Mouse (Mus musculus): ENCODE data around the gene Tex14. TPM values are rescaled to one million over a fixed set of nuclear protein-coding genes. Genes with fewer than 3 reads are reported as not detected.
"Not testable (repeated sequence)": the region's sequence is repeated elsewhere in the genome, so short reads cannot be mapped to it uniquely, and the experiment has no call there.

Gene Tex14
- polyA plus RNA-seq, 1 experiment: 0.98 TPM

DNA sequence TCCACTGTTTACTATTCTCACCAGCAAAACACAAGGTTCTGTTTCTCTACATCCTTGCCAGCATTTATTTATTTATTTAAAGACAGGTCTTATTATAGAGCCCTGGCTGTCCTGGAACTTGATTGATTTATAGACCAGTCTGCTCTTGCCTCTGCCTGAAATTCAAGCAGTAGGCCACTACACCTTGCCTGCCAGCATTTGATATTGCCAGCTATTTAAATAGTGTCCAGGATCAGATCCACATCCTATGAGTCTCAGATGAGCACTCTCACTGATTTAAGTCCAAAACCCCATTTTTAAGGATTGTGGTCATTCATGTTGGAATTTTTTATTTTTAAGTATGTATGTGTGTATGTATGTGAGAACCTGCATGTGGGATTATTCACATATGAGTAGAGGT is 16.0 kb downstream of the Tex14 start:
- TF ChIP-seq CTCF (IDR thresholded peaks at IDR 0.05; ENCODE audit: borderline replicate concordance, insufficient read depth, low read depth, low read length) (no peak), POLR2A (IDR thresholded peaks at IDR 0.05; ENCODE audit: borderline replicate concordance, insufficient read depth, low read length) (no peak)
- H3K27me3 ChIP-seq (ENCODE audit: control insufficient read depth, insufficient read depth, low read length): no peaks in the 10 kb centered on the region
- H3K4me3 ChIP-seq (replicated peaks; ENCODE audit: insufficient read depth, low read depth, low read length): no peak overlapping the region
- DNase-seq: no peak
- H3K4me1 ChIP-seq (ENCODE audit: control insufficient read depth, insufficient read depth, low read length): no peaks in the 10 kb centered on the region
- H3K27ac ChIP-seq (ENCODE audit: insufficient read depth, low read length): no peak overlapping the region

DNA sequence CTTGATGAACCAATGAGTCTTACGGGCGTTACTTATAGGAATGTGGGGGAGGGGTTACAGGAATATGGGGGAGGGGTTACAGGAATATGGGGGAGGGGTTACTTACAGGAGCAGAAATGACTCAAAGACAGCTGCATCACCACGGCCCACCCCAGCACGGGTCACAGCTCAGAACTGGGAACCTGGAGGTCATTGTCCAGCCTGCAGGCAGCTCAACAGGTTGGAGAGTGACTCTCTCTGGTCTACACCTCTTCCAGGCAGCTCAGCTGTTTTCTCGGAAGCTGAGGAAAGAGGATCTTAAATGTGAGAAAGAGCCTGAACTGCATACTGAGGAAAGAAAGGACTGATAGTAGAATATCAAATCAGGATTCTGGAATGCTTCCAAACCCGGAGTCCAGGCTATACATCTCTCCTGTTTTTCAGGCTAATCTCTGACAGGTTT is 16.9 kb downstream of the Tex14 start:
- DNase-seq: peak; percentile 43 to 52
- Histone ChIP-seq H3K27ac (ENCODE audit: insufficient read depth, low read length) (no peak overlapping the region; the same call in 1 of the 2 replicates), H3K27me3 (ENCODE audit: control insufficient read depth, insufficient read depth, low read length) (no peaks in the 10 kb centered on the region), H3K4me1 (ENCODE audit: control insufficient read depth, insufficient read depth, low read length) (no peaks in the 10 kb centered on the region), H3K4me3 (replicated peaks; ENCODE audit: insufficient read depth, low read depth, low read length) (no peak overlapping the region)
- TF ChIP-seq POLR2A (IDR thresholded peaks at IDR 0.05; ENCODE audit: borderline replicate concordance, insufficient read depth, low read length) (no peak), CTCF (IDR thresholded peaks at IDR 0.05; ENCODE audit: borderline replicate concordance, insufficient read depth, low read depth, low read length) (no peak)
- WGBS: 10% methylated on average over 6 of the region's 6 CpGs

DNA sequence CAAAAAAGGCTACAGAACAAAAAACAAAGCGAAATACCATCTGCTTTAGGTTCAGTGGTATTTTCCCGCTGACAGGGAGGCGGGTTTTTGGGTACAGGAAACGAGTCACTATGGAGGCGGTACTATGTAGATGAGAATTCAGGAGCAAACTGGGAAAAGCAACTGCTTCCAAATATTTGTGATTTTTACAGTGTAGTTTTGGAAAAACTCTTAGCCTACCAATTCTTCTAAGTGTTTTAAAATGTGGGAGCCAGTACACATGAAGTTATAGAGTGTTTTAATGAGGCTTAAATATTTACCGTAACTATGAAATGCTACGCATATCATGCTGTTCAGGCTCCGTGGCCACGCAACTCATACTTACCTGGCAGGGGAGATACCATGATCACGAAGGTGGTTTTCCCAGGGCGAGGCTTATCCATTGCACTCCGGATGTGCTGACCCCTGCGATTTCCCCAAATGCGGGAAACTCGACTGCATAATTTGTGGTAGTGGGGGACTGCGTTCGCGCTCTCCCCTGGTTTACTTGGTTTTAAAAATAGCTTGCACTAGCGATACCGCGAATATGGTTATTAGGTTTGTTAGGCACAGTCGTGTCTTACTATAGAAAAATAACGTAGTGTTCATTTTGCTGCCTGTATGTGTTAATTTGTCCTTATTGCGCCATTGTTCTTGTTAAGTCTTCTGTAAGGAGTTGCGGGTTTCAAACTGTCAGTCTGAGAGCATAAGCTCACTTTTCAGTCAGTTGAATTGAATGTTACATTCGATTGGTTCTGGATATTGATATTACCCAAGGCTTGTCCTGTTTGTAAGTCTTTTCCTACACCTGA is 17.9 kb downstream of the Tex14 start:
- WGBS: under 1% methylated on average over 26 of the region's 26 CpGs
- no peak for TF ChIP-seq CTCF (IDR thresholded peaks at IDR 0.05; ENCODE audit: borderline replicate concordance, insufficient read depth, low read depth, low read length)
- TF ChIP-seq POLR2A (IDR thresholded peaks at IDR 0.05; ENCODE audit: borderline replicate concordance, insufficient read depth, low read length): peak; percentile 99
- peak overlapping the region; percentile 29; the same call in 1 of the 2 replicates for H3K27ac ChIP-seq (ENCODE audit: insufficient read depth, low read length)

GRCm38 (mm10) chr11:87423551-87424325 is 18.9 kb downstream of the Tex14 start:
- WGBS: 14% methylated on average over 6 of the region's 6 CpGs
- H3K27ac ChIP-seq (ENCODE audit: insufficient read depth, low read length): no peak overlapping the region

More for the DNA sequence above, 17.9 kb downstream of the Tex14 start:
- Histone ChIP-seq H3K4me1 (ENCODE audit: control insufficient read depth, insufficient read depth, low read length) (no peaks in the 10 kb centered on the region), H3K4me3 (replicated peaks; ENCODE audit: insufficient read depth, low read depth, low read length) (peak overlapping the region; percentile 58), H3K27me3 (ENCODE audit: control insufficient read depth, insufficient read depth, low read length) (no peaks in the 10 kb centered on the region)
- peak; percentile 89 to 90 for DNase-seq

GRCm38 (mm10) chr11:87426121-87426449 is 21.2 kb downstream of the Tex14 start:
- H3K4me1 ChIP-seq (ENCODE audit: control insufficient read depth, insufficient read depth, low read length): no peaks in the 10 kb centered on the region
- WGBS: under 1% methylated on average over 7 of the region's 7 CpGs
- TF ChIP-seq CTCF (IDR thresholded peaks at IDR 0.05; ENCODE audit: borderline replicate concordance, insufficient read depth, low read depth, low read length) (no peak), POLR2A (IDR thresholded peaks at IDR 0.05; ENCODE audit: borderline replicate concordance, insufficient read depth, low read length) (no peak)
- H3K4me3 ChIP-seq (replicated peaks; ENCODE audit: insufficient read depth, low read depth, low read length): peak overlapping the region; percentile 20
- DNase-seq: no peak
- no peak overlapping the region for H3K27ac ChIP-seq (ENCODE audit: insufficient read depth, low read length)
- H3K27me3 ChIP-seq (ENCODE audit: control insufficient read depth, insufficient read depth, low read length): no peaks in the 10 kb centered on the region

More at GRCm38 (mm10) chr11:87423551-87424325, 18.9 kb downstream of the Tex14 start:
- no peak overlapping the region for H3K4me3 ChIP-seq (replicated peaks; ENCODE audit: insufficient read depth, low read depth, low read length)
- H3K4me1 ChIP-seq (ENCODE audit: control insufficient read depth, insufficient read depth, low read length): no peaks in the 10 kb centered on the region
- no peaks in the 10 kb centered on the region for H3K27me3 ChIP-seq (ENCODE audit: control insufficient read depth, insufficient read depth, low read length)
- DNase-seq: no peak
- no peak for TF ChIP-seq POLR2A (IDR thresholded peaks at IDR 0.05; ENCODE audit: borderline replicate concordance, insufficient read depth, low read length)
- TF ChIP-seq CTCF (IDR thresholded peaks at IDR 0.05; ENCODE audit: borderline replicate concordance, insufficient read depth, low read depth, low read length): no peak

DNA sequence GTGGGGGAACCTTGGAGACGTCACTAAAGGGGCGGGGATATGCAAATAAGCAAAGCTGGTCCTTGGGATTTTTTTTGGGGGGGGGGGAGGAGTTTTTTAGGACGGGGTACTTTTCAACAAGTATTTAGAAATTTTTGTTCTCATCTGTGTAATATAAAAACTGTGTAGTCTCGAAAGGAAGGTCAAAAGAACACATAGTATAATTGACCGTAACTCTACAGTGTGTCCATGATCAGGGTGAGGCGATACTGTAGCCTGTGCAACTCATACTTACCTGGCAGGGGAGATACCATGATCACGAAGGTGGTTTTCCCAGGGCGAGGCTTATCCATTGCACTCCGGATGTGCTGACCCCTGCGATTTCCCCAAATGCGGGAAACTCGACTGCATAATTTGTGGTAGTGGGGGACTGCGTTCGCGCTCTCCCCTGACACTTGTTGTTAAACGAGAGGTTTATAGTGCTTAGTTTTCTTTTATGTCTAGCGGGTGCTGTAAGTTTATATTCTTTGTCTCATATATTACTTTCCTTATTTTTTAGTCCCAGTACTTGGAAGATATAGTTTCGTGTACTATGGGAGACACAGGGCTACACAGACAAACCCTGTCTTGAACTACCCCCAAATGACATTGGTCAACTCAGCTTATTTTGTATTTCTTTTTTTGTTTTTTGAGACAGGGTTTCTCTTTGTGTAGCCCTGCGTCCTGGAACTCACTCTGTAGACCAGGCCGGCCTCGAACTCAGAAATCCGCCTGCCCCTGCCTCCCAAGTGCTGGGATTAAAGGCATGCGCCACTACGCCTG is 21.8 kb downstream of the Tex14 start:
- H3K27ac ChIP-seq (ENCODE audit: insufficient read depth, low read length); H3K27me3 ChIP-seq (ENCODE audit: control insufficient read depth, insufficient read depth, low read length); H3K4me1 ChIP-seq (ENCODE audit: control insufficient read depth, insufficient read depth, low read length): not testable (repeated sequence)
- WGBS: 3% methylated on average over 24 of the region's 24 CpGs
- DNase-seq: peak; percentile 87
- peak overlapping the region; percentile 20 for H3K4me3 ChIP-seq (replicated peaks; ENCODE audit: insufficient read depth, low read depth, low read length)
- peak; percentile 99 for TF ChIP-seq POLR2A (IDR thresholded peaks at IDR 0.05; ENCODE audit: borderline replicate concordance, insufficient read depth, low read length)

GRCm38 (mm10) chr11:87427273-87428050 is 22.6 kb downstream of the Tex14 start:
- WGBS: 21% methylated on average over 1 of the region's 1 CpGs
- TF ChIP-seq POLR2A (IDR thresholded peaks at IDR 0.05; ENCODE audit: borderline replicate concordance, insufficient read depth, low read length) (no peak), CTCF (IDR thresholded peaks at IDR 0.05; ENCODE audit: borderline replicate concordance, insufficient read depth, low read depth, low read length) (no peak)
- no peak overlapping the region for H3K27ac ChIP-seq (ENCODE audit: insufficient read depth, low read length)
- H3K4me1 ChIP-seq (ENCODE audit: control insufficient read depth, insufficient read depth, low read length): no peaks in the 10 kb centered on the region
- no peak overlapping the region for H3K4me3 ChIP-seq (replicated peaks; ENCODE audit: insufficient read depth, low read depth, low read length)
- DNase-seq: no peak
- H3K27me3 ChIP-seq (ENCODE audit: control insufficient read depth, insufficient read depth, low read length): no peaks in the 10 kb centered on the region
